Mouse (Mus musculus) neutrophil, adult 5-6 weeks (primary cell): Measurements from ENCODE around the gene Slc39a1. TPM values are rescaled to one million over a fixed set of nuclear protein-coding genes. Genes with fewer than 3 reads are reported as not detected.
A peak's percentile ranks its signal among the peaks of the same experiment; 100 is the strongest.

Experiments
- ATAC-seq: fragments of 151-379, 151-347 bp; 2 replicates; pipeline ENCODE4 v1.8.0; 2017; ENCODE audit warnings: mild to moderate bottlenecking, moderate TSS enrichment; ENCODE audit not compliant: insufficient number of reproducible peaks, poor library complexity, low FRiP score, severe bottlenecking; ENCODE audit errors: extremely low read depth
- total RNA-seq: library from RNA; stranded (forward); fragments of 200-1000 nt; gene quantifications from 2 replicates; pipeline ENCODE4 v1.2.3, GENCODE M21; 2017

Slc39a1 gene
- total RNA-seq: 32.4 and 34.4 TPM in 2 replicates

- peak; percentile 93 for ATAC-seq
Measured at GRCm38 (mm10) chr3:90247960-90248745, at the start of gene Slc39a1. Slc39a1 (plus strand) TSS chr3:90248172.

- ATAC-seq: no peak
Measured at GRCm38 (mm10) chr3:90202884-90203283, 45.1 kb upstream of the Slc39a1 start.

- no peak for ATAC-seq
Measured at GRCm38 (mm10) chr3:90203619-90204018, 44.4 kb upstream of the Slc39a1 start.

GRCm38 (mm10) chr3:90204582-90204981 lies 43.4 kb upstream of the Slc39a1 start:
- ATAC-seq: no peak

GRCm38 (mm10) chr3:90208662-90209061 lies 39.3 kb upstream of the Slc39a1 start:
- no peak for ATAC-seq

GRCm38 (mm10) chr3:90209908-90210566 lies 37.9 kb upstream of the Slc39a1 start:
- ATAC-seq: no peak

GRCm38 (mm10) chr3:90211475-90212398 lies 36.2 kb upstream of the Slc39a1 start:
- no peak for ATAC-seq

- no peak for ATAC-seq
Measured at GRCm38 (mm10) chr3:90212723-90213122, 35.2 kb upstream of the Slc39a1 start.

- peak; percentile 94 for ATAC-seq
Measured at GRCm38 (mm10) chr3:90213377-90213866, 34.5 kb upstream of the Slc39a1 start, which contains the start of the genes Rps27 and Rab13. Rps27 (minus strand) TSS chr3:90213651. Rab13 (plus strand) TSS chr3:90213695.

GRCm38 (mm10) chr3:90213956-90214684 lies 33.9 kb upstream of the Slc39a1 start:
- no peak for ATAC-seq

- no peak for ATAC-seq
Measured at GRCm38 (mm10) chr3:90215825-90216380, 32.1 kb upstream of the Slc39a1 start.

GRCm38 (mm10) chr3:90220088-90220487 lies 27.9 kb upstream of the Slc39a1 start:
- peak; percentile 65; the same call in 1 of the 2 replicates for ATAC-seq

- ATAC-seq: no peak
Measured at GRCm38 (mm10) chr3:90220531-90220951, 27.4 kb upstream of the Slc39a1 start.

GRCm38 (mm10) chr3:90221123-90221522 lies 26.8 kb upstream of the Slc39a1 start:
- ATAC-seq: no peak

GRCm38 (mm10) chr3:90222455-90222854 lies 25.5 kb upstream of the Slc39a1 start:
- no peak for ATAC-seq

- ATAC-seq: no peak
Measured at GRCm38 (mm10) chr3:90222941-90223340, 25.0 kb upstream of the Slc39a1 start.

- ATAC-seq: no peak
Measured at GRCm38 (mm10) chr3:90224331-90224730, 23.6 kb upstream of the Slc39a1 start.

GRCm38 (mm10) chr3:90231075-90231474 lies 16.9 kb upstream of the Slc39a1 start:
- ATAC-seq: peak; percentile 20; the same call in 1 of the 2 replicates
